Mouse (Mus musculus): ENCODE measurements around the gene Park7.
"Not testable (repeated sequence)": the region's sequence is repeated elsewhere in the genome, so short reads cannot be mapped to it uniquely, and the experiment has no call there.

The Park7 gene

DNA sequence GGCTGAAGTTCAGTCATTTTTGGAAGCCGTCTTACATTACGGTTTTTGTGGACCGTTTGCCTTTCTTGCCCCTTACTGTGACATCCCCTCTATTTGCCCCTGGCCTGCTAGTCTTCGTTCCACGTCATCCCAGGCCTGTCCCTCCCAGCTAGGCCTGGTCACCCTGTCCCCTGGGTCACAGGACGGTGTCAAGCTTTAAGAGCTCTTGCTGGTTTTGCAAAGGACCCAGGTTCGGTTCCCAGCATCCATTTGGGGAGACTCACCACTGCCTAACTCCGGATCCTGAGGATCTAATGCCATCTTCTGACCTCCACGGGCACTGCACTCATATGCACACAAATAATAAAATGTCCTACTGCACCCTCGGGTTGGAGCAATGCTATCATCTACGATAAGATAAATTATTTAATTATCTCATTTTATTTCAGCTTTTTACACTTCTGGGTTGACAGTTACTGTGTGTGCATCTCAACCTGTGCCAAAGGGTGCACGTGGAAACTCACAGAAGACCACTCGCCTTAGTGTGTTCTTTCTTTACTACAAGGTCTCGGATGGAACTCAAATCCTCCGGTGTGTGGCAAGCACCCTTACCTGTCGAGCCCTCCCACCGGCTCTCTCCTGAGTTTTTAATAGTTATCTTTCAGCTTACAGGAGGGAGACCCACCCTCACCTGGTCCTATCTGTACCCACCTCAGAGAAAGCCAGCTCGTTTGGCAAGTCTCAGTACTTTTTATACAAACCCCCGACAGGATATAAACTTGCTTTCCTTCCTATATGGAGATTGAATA is 3.9 kb downstream of the Park7 start:
- DNase-seq, result no peak

DNA sequence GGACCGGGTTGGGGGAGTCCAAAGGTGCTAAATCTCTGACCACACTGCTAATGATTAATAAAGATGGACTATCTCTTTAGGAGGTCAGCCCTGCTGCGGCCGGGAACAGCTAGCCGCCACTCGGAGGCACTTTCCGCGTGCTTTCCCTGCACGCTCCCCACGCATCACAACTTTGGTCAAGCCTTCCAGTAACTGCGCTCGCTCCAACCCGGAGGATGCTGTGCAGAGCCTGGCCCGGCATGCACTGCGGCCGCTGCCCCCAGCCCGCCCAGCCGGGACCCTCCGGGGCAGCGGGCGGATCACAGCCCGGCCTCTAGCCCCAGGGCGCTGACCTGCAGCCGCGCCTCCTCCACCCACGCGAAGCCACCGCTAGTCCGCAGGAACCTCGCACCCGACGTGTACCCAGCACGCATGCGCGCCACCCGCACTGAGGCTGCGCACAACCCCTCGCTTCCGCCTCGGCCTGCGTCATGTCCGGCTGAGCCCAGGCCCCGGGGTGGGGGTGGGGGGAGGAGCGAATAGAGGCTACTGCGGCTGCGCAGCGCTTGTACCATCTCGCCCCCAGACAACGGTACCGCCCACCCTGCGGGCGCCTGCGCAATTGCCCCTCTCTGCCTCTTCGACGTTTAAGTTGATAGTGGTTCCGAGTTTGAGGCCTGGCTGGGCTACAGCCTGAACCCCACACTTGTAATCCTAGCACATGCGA is 4.6 kb downstream of the Park7 start:
- DNase-seq, result peak; percentile 99

DNA sequence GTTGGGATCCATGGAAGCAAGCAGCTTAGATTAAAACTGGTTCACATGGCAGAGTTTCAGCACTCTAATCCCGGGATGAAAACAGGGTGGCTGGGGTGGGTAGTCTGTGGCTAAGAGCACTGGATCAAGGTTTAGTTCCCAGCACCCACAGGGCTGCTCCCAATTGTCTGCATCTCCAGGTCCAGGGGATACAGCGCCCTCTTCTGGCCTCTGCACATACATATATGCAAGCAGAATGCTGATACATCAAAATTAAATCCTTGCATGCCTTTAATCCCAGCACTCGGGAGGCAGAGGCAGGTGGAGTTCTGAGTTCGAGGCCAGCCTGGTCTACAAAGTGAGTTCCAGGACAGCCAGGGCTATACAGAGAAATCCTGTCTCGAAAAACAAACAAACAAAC is 5.7 kb downstream of the Park7 start:
- not testable (repeated sequence) for DNase-seq

DNA sequence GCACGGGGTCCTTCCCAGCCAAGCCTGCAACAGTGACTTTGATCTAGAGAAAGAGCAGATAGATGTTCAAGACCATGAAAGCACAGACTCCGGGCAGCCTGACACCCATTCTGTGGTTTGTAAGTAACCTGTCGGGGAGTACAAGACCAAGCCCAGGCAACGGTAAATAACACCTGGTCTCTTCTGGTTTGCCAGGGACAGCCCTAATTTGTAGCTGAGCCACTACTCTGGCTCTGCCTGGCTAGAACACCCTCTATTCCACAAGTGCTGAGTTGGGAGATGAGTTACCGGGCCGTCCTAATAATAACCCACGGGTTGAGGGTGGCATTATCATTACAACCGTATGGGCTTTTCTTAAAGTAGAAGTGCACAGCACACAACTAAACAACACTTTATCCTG is 7.1 kb downstream of the Park7 start:
- no peak for DNase-seq

DNA sequence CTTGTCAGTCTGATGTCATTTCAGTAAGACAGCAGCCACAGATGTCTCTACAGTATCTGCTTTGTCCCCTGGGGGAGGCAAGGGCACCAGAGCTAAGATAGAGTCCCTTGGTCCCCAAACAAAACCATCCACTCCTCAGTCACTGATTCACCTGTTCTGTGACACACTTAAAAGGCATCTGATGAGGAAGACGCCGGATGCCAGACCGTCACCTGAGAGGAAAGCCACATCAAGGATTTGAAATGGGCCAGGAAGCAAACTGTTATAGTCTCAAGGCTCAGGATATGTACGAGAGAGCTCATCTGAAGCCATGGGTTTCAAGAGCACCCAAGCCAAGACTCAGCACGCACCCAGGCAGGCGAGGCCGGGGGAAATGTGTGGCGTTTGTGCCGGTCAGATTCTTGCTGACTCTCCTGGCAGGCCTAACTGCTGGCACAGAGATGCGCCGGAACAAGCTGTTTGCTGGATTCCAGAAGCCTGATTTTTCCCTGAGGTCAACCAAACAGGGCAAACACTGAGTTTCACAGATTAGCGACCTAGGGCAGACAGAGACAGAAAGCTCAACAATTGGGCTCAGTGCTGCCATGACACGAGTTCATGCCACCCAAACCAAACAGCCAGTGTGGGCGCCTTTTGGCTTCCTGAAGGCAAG is 11.0 kb downstream of the Park7 start:
- no peak for DNase-seq

DNA sequence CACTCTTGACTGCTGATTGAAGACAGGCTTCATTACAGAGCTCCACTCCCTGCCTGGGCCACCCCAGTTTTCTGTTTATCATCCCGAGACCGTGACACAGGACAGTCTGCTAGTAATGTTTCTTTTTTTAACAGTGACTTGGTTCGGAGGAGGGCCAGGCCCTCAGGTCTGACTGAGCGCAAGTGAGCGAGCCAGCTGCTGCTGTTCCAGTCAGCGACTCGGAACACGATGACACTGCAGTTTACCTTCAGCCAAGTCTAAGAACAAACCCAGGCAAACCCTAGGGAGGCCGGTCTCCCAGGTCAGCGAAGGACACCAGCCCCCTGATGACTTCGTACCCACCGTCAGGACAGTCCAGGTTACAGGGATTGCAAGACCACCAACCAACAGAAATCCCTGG is 12.2 kb downstream of the Park7 start:
- DNase-seq, result no peak

DNA sequence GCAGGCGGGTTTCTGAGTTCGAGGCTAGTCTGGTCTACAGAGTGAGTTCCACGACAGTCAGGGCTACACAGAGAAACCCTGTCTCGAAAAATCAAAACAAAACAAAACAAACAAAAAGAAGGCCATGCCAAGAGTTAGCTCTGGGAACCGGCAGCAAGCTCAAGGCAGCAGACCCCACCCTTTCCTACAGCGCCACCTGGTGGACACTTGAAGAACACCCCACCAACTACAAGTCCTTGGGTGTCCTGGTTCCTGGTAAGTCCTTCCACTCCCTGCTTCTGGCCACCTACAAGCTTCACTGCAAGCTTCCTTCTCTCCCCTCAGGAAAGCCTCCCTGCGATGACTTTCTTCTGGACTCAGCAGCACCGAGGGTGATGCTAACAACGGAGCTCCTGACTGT is 12.6 kb downstream of the Park7 start:
- peak; percentile 75 for DNase-seq

DNA sequence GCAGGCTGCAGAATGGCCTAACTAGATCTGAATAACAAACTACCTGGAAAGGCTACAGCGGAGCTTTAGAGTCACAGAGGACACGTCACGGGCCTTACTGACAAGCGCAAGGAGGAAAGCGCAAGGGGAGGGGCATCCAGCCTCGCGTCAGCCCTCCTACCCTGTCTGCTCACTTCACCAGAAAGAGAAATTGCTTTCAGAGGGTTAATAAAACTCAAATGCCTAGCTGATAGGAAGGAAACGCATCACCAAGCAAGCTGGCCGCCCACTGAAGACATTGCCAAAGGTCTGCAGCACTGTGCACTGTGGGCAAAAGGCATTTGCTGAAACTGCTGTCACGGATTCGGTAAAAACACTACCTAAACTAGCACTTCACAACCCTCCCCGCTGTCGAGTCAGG is 13.8 kb downstream of the Park7 start:
- DNase-seq, result no peak

DNA sequence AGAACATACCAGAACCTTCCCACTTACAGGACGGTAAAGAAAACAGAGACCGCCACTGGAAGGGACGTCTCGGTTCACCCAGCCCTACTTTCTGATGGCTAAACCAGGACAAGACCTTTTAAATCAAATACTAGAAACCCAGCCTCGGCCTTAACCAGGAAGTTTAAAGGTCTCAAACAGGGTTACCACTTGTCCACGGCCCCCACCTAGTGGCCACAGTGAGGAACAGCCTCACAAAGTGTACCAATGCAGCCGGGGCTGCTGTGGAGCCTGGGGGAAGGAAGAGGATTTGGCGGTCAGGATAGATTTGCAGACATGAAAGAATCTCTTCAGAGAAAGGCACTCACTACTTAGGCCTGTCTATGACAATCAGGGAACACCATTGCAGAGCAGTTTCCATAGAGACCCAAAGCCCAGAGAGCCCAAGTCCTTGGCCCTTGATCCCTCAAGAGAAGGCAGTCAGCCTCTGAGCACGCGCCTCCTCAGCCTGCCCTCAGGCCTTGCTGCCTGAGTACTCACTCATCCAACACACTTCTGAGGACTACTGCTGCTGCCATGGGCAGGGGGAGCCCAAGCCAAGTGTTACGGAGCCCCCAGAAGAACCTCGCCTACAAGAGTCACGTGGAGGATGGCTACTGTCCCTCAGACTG is 15.4 kb downstream of the Park7 start:
- peak; percentile 84 for DNase-seq

DNA sequence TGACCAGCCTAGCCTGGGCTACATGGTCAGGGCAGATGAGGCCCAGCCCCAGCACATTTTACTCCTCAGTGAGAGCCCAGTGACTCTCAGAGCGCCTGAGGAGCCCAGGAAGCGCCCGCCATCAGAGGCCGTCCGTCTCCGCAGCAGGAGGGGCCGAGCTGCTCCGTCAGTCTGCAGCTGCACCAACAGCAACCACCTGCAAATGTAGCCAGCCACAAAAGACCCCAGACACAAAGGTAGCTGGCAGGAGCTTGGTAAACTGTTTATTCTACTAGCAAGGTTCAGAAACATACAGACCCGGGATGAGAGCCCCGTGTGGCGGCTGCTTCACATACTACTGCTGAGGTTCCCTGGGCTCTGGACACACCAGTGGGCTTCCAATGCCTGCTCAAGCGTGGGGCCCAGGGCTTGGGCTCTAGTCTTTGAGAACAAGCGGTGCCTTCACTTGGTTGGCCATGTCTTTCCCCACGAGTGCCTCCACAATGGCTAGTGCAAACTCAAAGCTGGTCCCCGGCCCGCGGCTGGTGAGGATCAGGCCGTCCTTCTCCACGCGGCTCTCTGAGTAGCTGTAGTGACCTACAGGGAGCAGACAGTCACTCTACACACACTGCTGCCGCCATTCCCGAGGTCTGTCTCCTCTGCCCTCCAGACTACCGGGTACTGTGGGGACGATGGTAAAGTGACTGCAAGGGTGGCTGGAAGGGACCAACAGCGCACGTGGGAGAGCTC is 17.2 kb downstream of the Park7 start:
- no peak for DNase-seq

DNA sequence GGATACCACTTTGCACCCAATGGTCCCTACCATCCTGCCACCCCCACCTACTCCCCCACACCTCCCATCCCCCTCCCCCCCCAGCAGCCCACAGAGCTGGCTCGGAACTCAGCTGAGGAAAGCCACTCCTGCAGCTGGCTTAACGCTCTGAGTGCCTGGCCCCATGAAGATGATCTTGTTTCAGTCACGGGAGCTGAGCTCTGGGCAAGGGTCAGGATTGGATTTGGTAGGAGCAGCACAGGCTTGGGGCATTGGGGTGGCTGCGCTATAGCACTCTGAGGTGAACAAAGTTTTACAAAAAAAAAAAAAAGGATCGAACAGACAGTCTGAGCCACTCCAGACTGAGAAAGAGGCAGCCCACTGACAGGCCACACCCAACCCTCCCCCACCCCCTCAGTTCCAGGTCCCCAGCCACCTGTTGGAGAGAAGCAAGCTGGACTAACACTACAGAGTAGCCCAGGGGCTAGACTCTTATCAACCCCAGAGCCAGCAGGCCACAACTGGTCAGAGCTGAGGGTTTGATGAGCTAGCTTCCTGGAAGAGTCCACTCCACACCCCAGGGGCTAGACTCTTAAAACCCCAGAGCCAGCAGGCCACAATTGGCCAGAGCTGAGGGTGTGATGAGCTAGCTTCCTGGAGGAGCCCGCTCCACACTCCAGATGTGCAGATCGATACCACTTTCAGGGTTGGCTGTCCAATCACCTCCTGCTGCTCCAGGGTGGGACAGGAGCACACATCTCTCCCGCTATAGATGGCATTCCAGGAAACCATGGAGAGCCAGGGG is 19.3 kb downstream of the Park7 start:
- no peak for DNase-seq

DNA sequence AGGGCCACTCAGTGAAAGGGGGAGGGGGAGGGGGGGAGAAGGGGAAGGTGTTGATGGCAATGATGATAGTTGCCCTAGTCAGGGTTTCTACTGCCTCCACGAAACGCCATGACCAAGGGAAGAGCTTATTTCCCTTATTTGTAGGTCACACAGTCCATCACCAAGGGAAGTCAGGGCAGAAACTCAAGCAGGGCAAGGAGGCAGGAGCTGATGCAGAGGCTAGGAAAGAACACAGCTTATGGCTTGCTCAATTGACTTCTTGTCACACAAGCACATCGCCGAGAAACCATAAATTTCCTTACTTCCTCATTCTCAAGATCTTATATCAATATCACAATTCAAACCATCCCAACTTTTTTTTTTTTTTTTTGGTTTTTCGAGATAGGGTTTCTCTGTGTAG is 22.9 kb downstream of the Park7 start:
- no peak for DNase-seq

DNA sequence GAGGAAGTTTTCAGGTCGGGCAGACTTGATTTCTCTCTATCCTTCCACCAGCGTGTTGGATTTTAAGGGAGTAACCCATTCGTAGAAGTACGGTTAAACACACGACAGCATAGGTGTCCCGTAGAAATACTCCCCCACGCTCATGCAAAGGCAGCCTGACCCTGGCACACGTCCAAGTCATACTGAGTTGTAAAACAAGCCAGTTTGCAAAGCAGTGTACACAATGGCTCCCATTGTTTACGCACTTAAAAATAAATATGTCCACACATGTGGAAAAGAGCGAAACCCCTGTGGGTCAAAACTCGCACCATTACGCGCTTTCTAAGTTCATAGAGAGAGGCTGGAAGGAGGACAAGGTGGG is 24.3 kb downstream of the Park7 start:
- DNase-seq, result no peak

DNA sequence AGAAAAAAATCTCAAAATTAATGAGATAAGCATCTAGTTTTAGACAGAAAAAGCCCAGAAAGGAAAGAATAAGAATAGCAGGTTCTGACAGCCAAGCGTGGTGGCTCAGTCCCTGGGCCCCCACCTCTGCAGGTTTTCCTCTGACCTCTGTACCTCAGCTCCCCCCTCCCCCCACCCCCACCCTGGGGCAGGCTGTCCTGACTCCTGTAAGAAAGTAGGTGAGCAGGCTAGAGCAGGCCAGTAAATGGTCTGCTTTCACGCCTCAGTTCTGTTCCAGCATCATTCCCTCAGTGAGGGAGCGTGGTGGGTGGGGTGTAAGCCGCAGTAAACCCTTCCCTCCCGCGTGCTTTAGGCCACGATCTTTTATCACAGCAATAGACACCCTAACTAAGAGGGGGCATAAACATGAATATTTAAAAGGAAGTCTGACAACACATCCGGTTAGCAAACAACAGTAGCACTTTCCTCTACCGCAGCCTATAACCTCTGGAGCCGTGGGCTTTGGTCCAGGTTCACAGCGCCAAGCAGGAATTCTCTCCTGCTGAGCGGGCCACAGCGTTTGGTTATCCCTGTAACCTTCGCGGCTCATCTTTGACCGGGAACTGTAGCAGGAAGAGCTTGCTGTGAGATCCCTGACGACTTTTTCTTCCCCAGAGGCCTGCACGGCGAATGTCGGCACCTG is 24.8 kb downstream of the Park7 start:
- DNase-seq, result no peak

DNA sequence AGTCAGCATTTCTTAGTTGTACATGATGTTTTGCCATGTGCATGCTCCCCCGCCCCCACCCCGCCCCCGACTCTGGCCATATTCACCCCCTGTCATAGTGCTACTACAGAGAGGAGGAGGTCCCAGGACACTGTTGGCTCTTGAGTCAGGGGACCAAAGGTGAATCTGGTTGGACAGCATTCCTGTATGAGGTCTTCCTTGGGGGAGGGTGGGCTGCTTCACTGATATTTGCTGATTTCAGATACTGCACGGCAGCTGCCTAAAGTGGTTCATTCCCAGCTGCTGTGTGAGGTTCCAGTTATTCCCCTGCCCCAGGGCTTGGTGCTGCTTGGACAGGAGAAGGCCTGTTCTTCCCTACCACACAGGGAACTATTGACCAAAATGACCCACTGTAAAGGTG is 25.7 kb downstream of the Park7 start:
- no peak for DNase-seq

DNA sequence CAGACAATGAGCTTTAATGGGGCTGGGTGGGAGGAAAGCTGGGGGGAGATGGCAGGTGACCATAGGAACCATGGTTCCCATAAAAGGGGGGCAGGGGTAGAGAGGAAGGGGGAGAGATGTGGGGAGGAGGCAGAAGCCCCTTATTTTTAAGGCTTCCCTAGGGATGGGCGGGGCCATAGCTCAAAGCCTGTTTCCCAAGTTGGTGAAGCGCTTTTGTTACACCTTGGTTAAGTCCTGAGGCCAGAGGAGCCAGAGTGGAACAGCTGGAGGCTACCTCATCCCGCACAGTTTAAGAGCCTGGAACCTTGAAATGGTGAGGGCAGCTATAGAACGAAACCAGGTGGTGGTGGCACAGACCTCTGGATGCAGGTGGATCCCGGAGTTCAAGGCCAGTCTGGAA is 26.3 kb downstream of the Park7 start:
- no peak for DNase-seq

DNA sequence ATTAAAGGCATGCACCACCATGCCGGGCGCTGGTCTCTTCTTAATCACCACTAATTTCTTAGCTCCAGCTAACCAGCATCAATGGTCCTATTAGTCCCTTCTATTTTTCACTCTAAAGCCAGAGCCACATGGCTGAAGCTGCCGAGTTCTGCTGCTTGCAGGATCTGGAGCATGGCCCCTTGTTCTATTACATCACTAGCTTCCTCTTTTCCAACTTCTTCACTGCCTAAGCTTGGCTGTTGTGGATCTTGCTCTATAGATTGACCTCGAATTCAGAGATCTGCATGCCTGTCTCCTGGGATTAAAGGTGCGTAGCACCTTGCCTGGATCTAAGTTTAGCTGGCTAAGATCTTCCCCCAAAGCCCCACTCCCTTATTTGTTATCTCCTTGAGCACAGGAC is 31.6 kb downstream of the Park7 start:
- no peak for DNase-seq

DNA sequence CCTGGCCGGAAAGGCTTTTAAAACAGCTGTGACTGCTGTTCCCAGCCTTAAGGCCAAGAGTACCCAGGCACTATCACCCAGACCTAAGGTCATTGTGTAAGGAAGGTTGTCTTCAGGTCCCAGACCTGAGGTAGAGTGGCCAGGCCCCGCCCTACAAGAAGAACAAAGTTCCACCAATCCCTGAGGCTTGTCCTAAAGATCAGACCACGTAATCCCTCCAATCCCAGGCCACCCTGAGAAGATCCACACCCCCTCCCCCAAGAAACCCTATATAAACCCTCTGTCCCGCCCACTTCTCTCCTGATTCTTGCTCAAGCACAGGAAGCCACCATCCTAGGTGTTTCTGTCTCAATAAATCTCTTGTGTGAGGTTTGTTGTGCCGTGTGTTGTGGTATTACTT is 33.9 kb downstream of the Park7 start:
- no peak for DNase-seq

DNA sequence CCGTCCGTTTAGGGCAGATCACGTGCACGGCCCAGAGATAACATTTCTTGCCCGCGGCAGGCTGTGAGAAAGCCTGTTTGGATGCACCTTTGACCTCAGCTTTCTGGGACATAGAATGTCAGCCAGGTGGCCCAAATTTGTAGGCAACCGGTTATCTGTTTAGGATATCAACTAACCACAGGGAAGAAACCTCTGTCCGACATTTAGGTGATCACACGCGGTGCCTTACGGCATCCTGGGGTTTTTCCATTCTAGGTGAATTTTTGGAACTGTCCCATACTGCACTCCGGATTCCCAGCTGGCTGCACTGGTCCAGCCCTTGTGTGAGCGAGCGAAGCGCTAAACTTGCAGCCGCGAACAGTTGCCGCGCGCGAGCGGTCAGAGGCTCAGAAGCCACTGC is 34.6 kb downstream of the Park7 start:
- DNase-seq, result no peak

DNA sequence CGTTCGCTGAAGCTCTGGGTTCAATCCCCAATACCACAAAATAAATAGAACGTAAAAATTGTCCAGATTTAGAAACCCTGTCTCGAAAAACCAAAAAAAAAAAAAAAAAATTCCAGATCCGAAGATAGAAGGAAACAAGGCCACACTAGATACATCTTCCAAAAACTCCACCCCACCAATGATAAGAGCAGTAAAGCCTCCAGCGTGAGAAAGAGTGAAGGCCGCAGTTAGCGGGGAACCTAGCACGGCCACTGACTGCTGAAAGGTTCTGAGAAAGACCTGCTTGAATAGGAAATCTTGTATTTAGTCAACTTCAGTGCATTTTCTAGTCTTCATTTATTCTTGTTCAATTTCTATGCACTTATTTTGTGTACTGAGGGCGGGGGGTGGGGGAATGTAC is 38.8 kb downstream of the Park7 start:
- no peak for DNase-seq

DNA sequence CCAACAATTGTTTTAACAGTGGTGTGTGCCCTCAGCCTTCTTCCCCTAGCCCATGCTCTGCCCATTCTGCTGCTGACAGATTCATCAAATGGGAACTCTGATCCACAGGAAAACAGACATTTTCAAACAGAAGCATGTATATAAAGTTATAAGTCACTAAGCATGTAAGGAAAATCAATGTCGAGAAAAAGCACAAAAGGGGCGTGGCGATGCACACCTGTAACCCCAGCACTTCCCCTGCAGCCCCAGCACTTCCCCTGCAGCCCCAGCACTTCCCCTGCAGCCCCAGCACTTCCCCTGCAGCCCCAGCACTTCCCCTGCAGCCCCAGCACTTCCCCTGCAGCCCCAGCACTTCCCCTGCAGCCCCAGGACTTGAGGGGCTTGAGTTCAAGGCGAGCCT is 39.8 kb downstream of the Park7 start:
- DNase-seq, result not testable (repeated sequence)

DNA sequence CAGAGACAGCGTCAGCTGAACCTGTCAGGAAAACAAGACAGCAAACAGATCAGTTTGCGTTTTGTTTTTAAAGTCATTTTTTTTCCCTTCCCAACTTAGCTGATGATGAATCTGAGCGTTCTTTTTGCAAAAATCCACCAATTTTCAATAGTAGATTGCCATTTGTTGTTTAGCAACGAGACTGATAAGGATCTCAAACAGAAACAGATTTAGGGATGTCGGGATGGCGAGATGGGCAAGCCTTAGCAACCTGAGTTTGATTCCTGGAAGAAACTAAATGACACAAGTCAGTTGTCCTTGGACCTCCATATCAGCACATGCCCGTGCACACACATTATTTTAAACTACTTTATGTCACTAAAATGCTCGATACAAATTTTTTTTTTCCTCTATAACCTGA is 41.6 kb downstream of the Park7 start:
- no peak for DNase-seq

Data from embryo, embryonic 11 days (tissue).